Mouse (Mus musculus) lung, embryonic 14.5 days (tissue): ENCODE results near the gene Olfr283. TPM values are rescaled to one million over a fixed set of nuclear protein-coding genes. Genes with fewer than 3 reads are reported as not detected.

Experiments
- ATAC-seq: fragments of 200-750 bp; cut with Nextera tagmentation; 2 replicates; pipeline ENCODE4 v1.8.0; 2017; ENCODE audit warnings: mild to moderate bottlenecking, moderate TSS enrichment, moderate library complexity; ENCODE audit not compliant: insufficient read depth
- DNase-seq: peaks from one replicate; pipeline ENCODE4 v3.0.0-alpha.2; 2015
- H3K27ac ChIP-seq: fragments of 300-500 bp; sonication (generic); 2 replicates; pipeline ENCODE4 v1.5.1; 2014; ENCODE audit warnings: low read depth, mild to moderate bottlenecking, moderate library complexity
- H3K27me3 ChIP-seq: fragments of 300-500 bp; sonication (generic); 2 replicates; pipeline ENCODE4 v1.6.1; 2014; ENCODE audit warnings: low read length, control low read depth; ENCODE audit not compliant: insufficient read depth
- H3K36me3 ChIP-seq: fragments of 300-500 bp; sonication (generic); 2 replicates; pipeline ENCODE4 v1.6.1; 2014; ENCODE audit warnings: control low read depth; ENCODE audit not compliant: insufficient read depth
- H3K4me1 ChIP-seq: fragments of 300-500 bp; sonication (generic); 2 replicates; pipeline ENCODE4 v1.6.1; 2014; ENCODE audit warnings: antibody characterized with exemption, control low read depth; ENCODE audit not compliant: insufficient read depth
- H3K4me2 ChIP-seq: fragments of 300-500 bp; sonication (generic); 2 replicates; pipeline ENCODE4 v1.6.1; 2014; ENCODE audit warnings: mild to moderate bottlenecking
- H3K4me3 ChIP-seq: fragments of 300-500 bp; sonication (generic); 2 replicates; pipeline ENCODE4 v1.5.1; 2014; ENCODE audit warnings: low read depth, low read length
- H3K9ac ChIP-seq: fragments of 300-500 bp; sonication (generic); 2 replicates; pipeline ENCODE4 v1.6.1; 2014
- H3K9me3 ChIP-seq: fragments of 300-500 bp; sonication (generic); 2 replicates; pipeline ENCODE4 v1.6.1; 2016; ENCODE audit warnings: low read depth, low read length, control low read depth
- CTCF ChIP-seq: IDR thresholded peaks from 2 replicates; pipeline ENCODE4 v1.5.1; 2016; ENCODE audit warnings: antibody characterized with exemption, low read depth
- WGBS: fragments of 180-500 bp; shearing (Covaris S2); extraction: QIAGEN DNeasy Blood & Tissue Kit; methylation state at CpG from one replicate; pipeline ENCODE4 v1.1.7; 2014; 5-methylcytosine and 5-hydroxymethylcytosine counted together
- polyA plus RNA-seq: library from polyadenylated mRNA; unstranded; fragments of >200 nt; fragmentation: Nextera tagmentation; extraction: Ambion mirVana; gene quantifications from 2 replicates; pipeline ENCODE4 v1.2.1, GENCODE M21; 2014

Gene Olfr283
- polyA plus RNA-seq, 1 experiment from 2014 or later, result not detected

DNA sequence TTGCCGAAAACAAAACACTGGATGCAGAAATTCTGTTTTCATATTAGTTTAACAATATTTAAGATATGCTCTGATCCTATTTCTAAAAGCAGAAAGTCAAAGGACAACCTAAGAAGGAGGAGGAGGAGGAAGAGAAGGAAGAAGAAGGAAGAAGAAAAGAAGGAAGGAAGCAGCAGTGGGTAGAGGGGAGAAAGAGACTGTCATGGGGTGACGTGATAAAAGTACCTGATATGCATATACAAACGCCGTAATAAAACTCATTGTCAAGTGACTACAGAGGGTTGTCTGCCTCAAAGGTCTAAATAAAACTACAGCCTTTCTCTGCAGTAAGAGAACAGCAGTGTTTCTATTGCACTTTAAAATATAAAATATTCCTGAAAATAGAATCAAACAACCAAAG is 35.2 kb upstream of the Olfr283 start:
- TF ChIP-seq CTCF, result no peak

DNA sequence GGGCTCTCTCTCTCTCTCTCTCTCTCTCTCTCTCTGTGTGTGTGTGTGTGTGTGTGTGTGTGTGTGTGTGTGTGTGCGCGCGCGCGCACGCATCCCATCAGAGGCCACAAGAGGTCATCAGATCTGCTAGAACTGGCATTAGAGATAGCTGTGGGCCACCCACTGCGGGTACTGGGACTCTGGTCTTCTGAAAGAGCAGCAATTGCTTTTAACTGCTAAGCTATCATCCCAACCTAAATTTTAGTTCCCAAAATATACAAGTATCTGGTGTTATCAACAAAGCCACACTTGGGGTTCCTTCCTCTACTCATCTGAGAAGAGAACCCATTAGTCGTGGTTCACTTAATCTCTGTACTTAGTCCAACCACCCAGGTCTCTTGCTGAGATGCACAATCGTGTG is 29.5 kb upstream of the Olfr283 start:
- 93% methylated on average over 9 of the region's 9 CpGs for WGBS
- no peak overlapping the region for H3K9ac ChIP-seq
- no peak for ATAC-seq
- DNase-seq, result no peak
- H3K4me3 ChIP-seq, result no peak overlapping the region
- H3K9me3 ChIP-seq, result no peaks in the 10 kb centered on the region; the same call in 1 of the 2 replicates
- H3K36me3 ChIP-seq, result no peaks in the 10 kb centered on the region
- H3K27ac ChIP-seq, result no peak overlapping the region
- no peaks in the 10 kb centered on the region for H3K4me1 ChIP-seq
- no peak overlapping the region for H3K4me2 ChIP-seq
- TF ChIP-seq CTCF, result no peak
- no peaks in the 10 kb centered on the region for H3K27me3 ChIP-seq

More for the DNA sequence above, 35.2 kb upstream of the Olfr283 start:
- no peak overlapping the region for H3K9ac ChIP-seq
- no peaks in the 10 kb centered on the region for H3K27me3 ChIP-seq
- no peaks in the 10 kb centered on the region for H3K4me1 ChIP-seq
- ATAC-seq, result no peak
- DNase-seq, result no peak
- H3K27ac ChIP-seq, result no peak overlapping the region
- no peak overlapping the region for H3K4me3 ChIP-seq
- WGBS, result 69% methylated on average over 4 of the region's 4 CpGs
- H3K36me3 ChIP-seq, result no peaks in the 10 kb centered on the region
- H3K4me2 ChIP-seq, result no peak overlapping the region
- no peaks in the 10 kb centered on the region for H3K9me3 ChIP-seq

DNA sequence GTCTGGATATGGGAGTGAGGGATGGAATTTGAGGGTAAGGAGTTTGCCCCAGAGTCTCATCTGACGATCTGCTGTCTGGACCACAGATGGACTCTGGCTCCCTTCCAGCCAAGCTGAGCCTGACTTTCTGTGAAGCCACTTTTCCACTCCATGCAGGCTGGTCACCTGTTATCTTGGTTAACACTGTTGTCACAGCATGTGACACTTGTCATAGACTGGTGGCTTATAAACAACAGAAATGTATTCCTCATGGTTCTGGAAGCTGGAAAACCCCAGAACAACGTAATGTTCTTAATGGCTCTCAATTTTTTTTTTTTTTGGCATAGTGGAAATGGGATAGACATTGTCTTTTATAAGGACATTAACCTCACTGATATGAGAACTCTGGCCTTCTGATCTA is 28.9 kb upstream of the Olfr283 start:
- no peak for TF ChIP-seq CTCF
- Histone ChIP-seq H3K27me3 (no peaks in the 10 kb centered on the region), H3K36me3 (no peaks in the 10 kb centered on the region), H3K9ac (no peak overlapping the region), H3K4me2 (no peak overlapping the region), H3K4me1 (no peaks in the 10 kb centered on the region), H3K27ac (no peak overlapping the region), H3K9me3 (no peaks in the 10 kb centered on the region; the same call in 1 of the 2 replicates), H3K4me3 (no peak overlapping the region)
- ATAC-seq (no peak), DNase-seq (no peak)
- WGBS, result 76% methylated on average over 2 of the region's 2 CpGs

DNA sequence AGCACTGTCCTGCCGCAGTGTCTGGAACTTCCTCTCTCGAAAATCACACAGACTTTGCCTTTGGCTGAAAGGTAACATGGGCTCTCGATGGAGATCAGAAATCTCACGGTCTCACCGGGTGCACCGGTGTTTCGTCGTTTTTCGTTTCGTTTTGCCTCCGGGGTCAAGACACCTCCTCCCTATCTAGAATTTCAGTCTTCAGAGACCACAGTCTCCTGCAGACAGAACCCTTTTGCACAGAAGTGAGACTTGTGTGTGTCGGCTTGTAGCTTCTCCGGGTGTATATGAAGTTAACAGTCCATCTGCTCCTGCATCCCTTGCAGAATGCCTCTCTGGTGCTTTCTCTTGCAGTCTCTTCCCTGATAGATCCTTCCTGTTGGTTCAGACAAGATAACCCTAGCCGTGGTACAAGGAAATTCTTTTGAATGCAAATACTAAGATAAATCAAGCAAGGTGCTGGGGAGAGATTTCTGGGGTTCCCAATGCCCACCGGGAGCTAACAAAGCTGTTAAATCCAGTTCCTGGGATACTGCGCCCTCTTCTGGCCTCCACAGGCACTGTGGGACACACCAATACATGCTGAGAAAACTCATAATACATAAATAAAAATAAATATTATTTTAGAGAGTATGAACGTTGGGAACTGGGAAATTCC is 27.8 kb upstream of the Olfr283 start:
- no peaks in the 10 kb centered on the region for H3K36me3 ChIP-seq
- DNase-seq (peak; percentile 41), ATAC-seq (no peak)
- H3K9me3 ChIP-seq, result no peaks in the 10 kb centered on the region; the same call in 1 of the 2 replicates
- WGBS, result 64% methylated on average over 17 of the region's 17 CpGs
- H3K9ac ChIP-seq, result no peak overlapping the region
- TF ChIP-seq CTCF, result 0 out of 2 replicates have a peak, but pooled peaks have one; percentile 30
- H3K4me2 ChIP-seq, result no peak overlapping the region
- H3K4me3 ChIP-seq, result no peak overlapping the region
- H3K27ac ChIP-seq, result no peak overlapping the region
- H3K4me1 ChIP-seq, result no peaks in the 10 kb centered on the region
- no peaks in the 10 kb centered on the region for H3K27me3 ChIP-seq

DNA sequence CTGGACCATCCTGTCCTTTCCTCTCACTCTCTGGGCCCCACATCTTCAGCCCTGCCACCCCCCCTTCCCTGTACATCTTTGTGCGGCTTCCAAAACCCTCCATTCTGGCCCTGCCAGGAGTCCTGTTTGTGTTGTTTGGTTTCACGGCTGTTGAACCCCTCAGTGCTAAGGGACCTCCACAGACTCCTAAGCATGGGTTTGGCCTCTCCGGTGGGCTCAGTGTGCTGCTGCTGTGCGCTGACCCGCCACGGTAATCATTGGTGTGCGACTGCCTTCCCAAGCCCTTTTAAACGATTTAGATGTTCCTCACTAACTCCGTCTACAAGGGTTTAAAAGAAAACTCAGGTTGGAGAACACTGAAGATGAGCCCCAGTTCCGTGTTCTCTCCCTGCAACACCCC is 21.6 kb upstream of the Olfr283 start:
- no peak for TF ChIP-seq CTCF
- Histone ChIP-seq H3K36me3 (no peaks in the 10 kb centered on the region), H3K9ac (no peak overlapping the region), H3K4me2 (no peak overlapping the region), H3K4me1 (no peaks in the 10 kb centered on the region), H3K27me3 (no peaks in the 10 kb centered on the region), H3K9me3 (no peaks in the 10 kb centered on the region; the same call in 1 of the 2 replicates), H3K4me3 (no peak overlapping the region), H3K27ac (no peak overlapping the region)
- ATAC-seq, result no peak
- 89% methylated on average over 10 of the region's 10 CpGs for WGBS
- no peak for DNase-seq

DNA sequence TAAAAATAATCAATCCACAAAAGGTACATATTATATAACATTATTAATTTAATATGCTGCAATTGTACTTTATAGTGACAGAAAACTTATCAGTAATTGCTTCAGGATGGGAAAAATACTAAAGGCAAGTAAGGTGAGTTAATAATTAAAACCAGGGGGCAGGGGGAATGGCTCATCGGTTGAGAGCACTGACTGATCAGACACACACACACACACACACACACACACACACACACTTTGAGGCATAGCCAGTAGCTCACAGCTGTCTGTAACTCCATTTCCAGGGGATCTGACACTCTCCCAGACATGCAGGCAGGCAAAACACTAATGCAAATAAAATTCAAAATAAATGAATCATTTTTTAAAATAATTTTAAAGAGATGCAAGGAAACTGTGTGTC is 16.4 kb upstream of the Olfr283 start:
- no peak for TF ChIP-seq CTCF
- Histone ChIP-seq H3K4me3 (no peak overlapping the region), H3K36me3 (no peaks in the 10 kb centered on the region), H3K4me2 (no peak overlapping the region), H3K27me3 (no peaks in the 10 kb centered on the region), H3K9me3 (no peaks in the 10 kb centered on the region), H3K4me1 (no peaks in the 10 kb centered on the region), H3K9ac (no peak overlapping the region), H3K27ac (no peak overlapping the region)
- 50% methylated on average over 1 of the region's 1 CpGs for WGBS
- ATAC-seq (no peak), DNase-seq (no peak)

DNA sequence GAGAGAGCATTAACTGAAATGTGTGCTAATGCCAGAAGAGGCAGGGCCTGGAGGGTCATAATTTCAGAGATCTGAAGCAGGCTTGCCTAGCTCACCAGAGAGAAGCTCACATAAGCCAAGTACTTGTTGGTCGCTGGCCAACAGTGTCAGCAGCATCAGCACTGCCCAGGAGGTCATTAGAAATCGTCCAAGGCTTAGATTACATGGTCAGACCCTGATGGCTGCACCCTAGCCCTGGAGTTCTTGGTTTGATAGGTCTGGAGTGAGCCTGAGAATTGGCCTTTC is 11.1 kb upstream of the Olfr283 start:
- peak; percentile 77 for DNase-seq

More for the DNA sequence above, 11.1 kb upstream of the Olfr283 start:
- H3K4me2 ChIP-seq, result no peak overlapping the region
- no peak for TF ChIP-seq CTCF
- 30% methylated on average over 2 of the region's 2 CpGs for WGBS
- no peak overlapping the region for H3K27ac ChIP-seq
- no peaks in the 10 kb centered on the region for H3K36me3 ChIP-seq
- no peaks in the 10 kb centered on the region for H3K27me3 ChIP-seq
- no peak overlapping the region for H3K4me3 ChIP-seq
- H3K9ac ChIP-seq, result no peak overlapping the region
- H3K4me1 ChIP-seq, result no peaks in the 10 kb centered on the region
- peak; percentile 68; the same call in 1 of the 2 replicates for ATAC-seq
- no peaks in the 10 kb centered on the region for H3K9me3 ChIP-seq
